Mouse (Mus musculus) olfactory bulb, adult 2 months (tissue): ENCODE measurements around the gene Zbtb40. TPM values are rescaled to one million over a fixed set of nuclear protein-coding genes. Genes with fewer than 3 reads are reported as not detected.

ENCODE experiments used
- H3K27ac ChIP-seq: fragments of 200-500 bp; 2 replicates; pipeline ENCODE4 v1.5.1; 2012; ENCODE audit warnings: low read depth, low read length; ENCODE audit not compliant: insufficient read depth
- H3K4me1 ChIP-seq: fragments of 200-500 bp; 2 replicates; pipeline ENCODE4 v1.6.1; 2012; ENCODE audit warnings: low read length; ENCODE audit not compliant: control insufficient read depth, insufficient read depth
- H3K4me3 ChIP-seq: fragments of 200-500 bp; 2 replicates; pipeline ENCODE4 v1.5.1; 2012; ENCODE audit warnings: mild to moderate bottlenecking, low read depth, low read length, moderate library complexity; ENCODE audit not compliant: insufficient read depth
- CTCF ChIP-seq: fragments of 200-500 bp; IDR thresholded peaks from 2 replicates; pipeline ENCODE4 v1.5.1; 2012; ENCODE audit warnings: low read depth, mild to moderate bottlenecking, low read length, moderate library complexity; ENCODE audit not compliant: insufficient read depth
- POLR2A ChIP-seq: fragments of 200-500 bp; IDR thresholded peaks from 2 replicates; pipeline ENCODE4 v1.6.1; 2012; ENCODE audit warnings: mild to moderate bottlenecking, low read depth, low read length, moderate library complexity; ENCODE audit not compliant: insufficient read depth
- WGBS: fragments of 180-500 bp; shearing (Covaris S2); methylation state at CpG from one replicate; pipeline ENCODE4 v1.1.7; 2018; 5-methylcytosine and 5-hydroxymethylcytosine counted together
- polyA plus RNA-seq: library from polyadenylated mRNA; stranded (reverse); fragments of >200 nt; gene quantifications from 2 replicates; pipeline ENCODE4 v1.2.4, GENCODE M21; 2012; ENCODE audit warnings: low replicate concordance; ENCODE audit not compliant: missing spikeins, insufficient read depth, insufficient read length

Gene Zbtb40
- polyA plus RNA-seq, 1 experiment: not detected

- no peak for TF ChIP-seq CTCF
- no peak for TF ChIP-seq POLR2A
- no peak overlapping the region for H3K27ac ChIP-seq
These were observed 7.4 kb downstream of the Zbtb40 start for GRCm38 (mm10) chr4:137041161-137041621.

GRCm38 (mm10) chr4:137039441-137039840 lies 9.2 kb downstream of the Zbtb40 start:
- Histone ChIP-seq H3K4me3 (no peak overlapping the region), H3K4me1 (peaks cover 30% of the 10 kb centered on the region), H3K27ac (no peak overlapping the region)
- 98% methylated on average over 7 of the region's 7 CpGs for WGBS
- no peak for TF ChIP-seq CTCF
- no peak for TF ChIP-seq POLR2A

More at GRCm38 (mm10) chr4:137041161-137041621, 7.4 kb downstream of the Zbtb40 start:
- Histone ChIP-seq H3K4me1 (peaks cover 35% of the 10 kb centered on the region), H3K4me3 (no peak overlapping the region)
- WGBS: 70% methylated on average over 10 of the region's 10 CpGs

GRCm38 (mm10) chr4:137038501-137038900 lies 10.1 kb downstream of the Zbtb40 start:
- H3K27ac ChIP-seq: no peak overlapping the region
- WGBS: 47% methylated on average over 3 of the region's 3 CpGs
- no peak overlapping the region for H3K4me3 ChIP-seq
- H3K4me1 ChIP-seq: peaks cover 27% of the 10 kb centered on the region
- TF ChIP-seq CTCF (no peak), POLR2A (no peak)

GRCm38 (mm10) chr4:137038096-137038495 lies 10.5 kb downstream of the Zbtb40 start:
- no peak overlapping the region for H3K4me3 ChIP-seq
- peaks cover 27% of the 10 kb centered on the region for H3K4me1 ChIP-seq
- TF ChIP-seq CTCF (no peak), POLR2A (no peak)
- no peak overlapping the region for H3K27ac ChIP-seq
- 23% methylated on average over 8 of the region's 8 CpGs for WGBS

- 77% methylated on average over 7 of the region's 7 CpGs for WGBS
- TF ChIP-seq POLR2A (no peak), CTCF (no peak)
- H3K27ac ChIP-seq: no peak overlapping the region
- no peak overlapping the region for H3K4me3 ChIP-seq
- peaks cover 21% of the 10 kb centered on the region for H3K4me1 ChIP-seq
These were observed 15.3 kb downstream of the Zbtb40 start for GRCm38 (mm10) chr4:137033115-137033887.

- Histone ChIP-seq H3K4me3 (no peak overlapping the region), H3K27ac (no peak overlapping the region), H3K4me1 (peaks cover 16% of the 10 kb centered on the region)
- 96% methylated on average over 4 of the region's 4 CpGs for WGBS
- TF ChIP-seq CTCF (no peak), POLR2A (no peak)
These were observed 16.1 kb downstream of the Zbtb40 start for GRCm38 (mm10) chr4:137032456-137032855.

- 96% methylated on average over 7 of the region's 7 CpGs for WGBS
- no peak overlapping the region for H3K27ac ChIP-seq
- H3K4me1 ChIP-seq: peaks cover 19% of the 10 kb centered on the region
- TF ChIP-seq CTCF: no peak
- no peak for TF ChIP-seq POLR2A
- H3K4me3 ChIP-seq: no peak overlapping the region
These were observed 17.3 kb downstream of the Zbtb40 start for GRCm38 (mm10) chr4:137031319-137031718.

- Histone ChIP-seq H3K27ac (no peak overlapping the region), H3K4me1 (peaks cover 16% of the 10 kb centered on the region), H3K4me3 (no peak overlapping the region)
- WGBS: 90% methylated on average over 8 of the region's 8 CpGs
- TF ChIP-seq POLR2A (no peak), CTCF (no peak)
These were observed 19.3 kb downstream of the Zbtb40 start for GRCm38 (mm10) chr4:137029348-137029747.

GRCm38 (mm10) chr4:137027051-137027450 lies 21.6 kb downstream of the Zbtb40 start:
- Histone ChIP-seq H3K27ac (no peak overlapping the region), H3K4me1 (peaks cover 9% of the 10 kb centered on the region), H3K4me3 (no peak overlapping the region)
- no peak for TF ChIP-seq CTCF
- TF ChIP-seq POLR2A: no peak
- 80% methylated on average over 5 of the region's 5 CpGs for WGBS
